In genomic region chr6:125008586-125009128, GRCm38 (mm10) we compare ENCODE assay signal across 7 mouse cellular contexts. TPM values are rescaled to one million over a fixed set of nuclear protein-coding genes. Genes with fewer than 3 reads are reported as not detected.
DNase-seq lines count a peak whose midpoint lies in the region; ATAC-seq lines count a peak whose summit lies in the region.

No protein-coding gene starts in this region.

- under 1% methylated on average over 32 of the region's 34 CpGs for WGBS in intestine, embryonic 15.5 days
- WGBS in midbrain, embryonic 10.5 days, result 1% methylated on average over 33 of the region's 34 CpGs

- peaks cover 2% of the 10 kb centered on the region; the same call in 1 of the 2 replicates for H3K36me3 ChIP-seq in intestine, embryonic 15.5 days
- H3K36me3 ChIP-seq in midbrain, embryonic 10.5 days, result peaks cover 29% of the 10 kb centered on the region

- peak; percentile 98 for DNase-seq in adrenal gland, adult 2 months
- peak; percentile 95 for DNase-seq in embryo, embryonic 11.5 days (ENCODE audit: low read depth, low spot score)
- DNase-seq in gastrocnemius, postnatal 36 days, result peak; percentile 93 to 96
- DNase-seq in left cerebral cortex, postnatal 25 days (ENCODE audit: low spot score in 2 of 2), result peak; percentile 99 to 100
- DNase-seq in midbrain, embryonic 10.5 days (ENCODE audit: low spot score), result peak; percentile 99
- peak; percentile 90 for DNase-seq in right cerebral cortex, postnatal 4 days

- H3K27me3 ChIP-seq in intestine, embryonic 15.5 days (replicated peaks), result peaks cover 2% of the 10 kb centered on the region; the same call in 1 of the 2 replicates
- H3K27me3 ChIP-seq in midbrain, embryonic 10.5 days (ENCODE audit: low read depth, poor library complexity, severe bottlenecking), result no peaks in the 10 kb centered on the region

- H3K27ac ChIP-seq in intestine, embryonic 15.5 days, result peak overlapping the region; percentile 98
- H3K27ac ChIP-seq in midbrain, embryonic 10.5 days (replicated peaks), result peak overlapping the region; percentile 99

- intact Hi-C loops in gastrocnemius, postnatal 36 days (cut with DNase I), result loop anchor here (1.0 to 5.0 kb wide), 2 partner anchors 31 to 106 kb away; partner anchors contain the start of gene Ing4
- intact Hi-C loops in left cerebral cortex, postnatal 25 days (cut with DNase I), result loop anchor here (1.0 to 10.0 kb wide), 5 partner anchors 31 to 296 kb away; partner anchors contain the start of genes Emg1, Ing4, Mlf2 and Phb2

- H3K4me3 ChIP-seq in intestine, embryonic 15.5 days (replicated peaks), result peak overlapping the region; percentile 80
- H3K4me3 ChIP-seq in midbrain, embryonic 10.5 days, result peak overlapping the region; percentile 94

- H3K9me3 ChIP-seq in intestine, embryonic 15.5 days, result no peaks in the 10 kb centered on the region
- H3K9me3 ChIP-seq in midbrain, embryonic 10.5 days (replicated peaks), result no peaks in the 10 kb centered on the region

- H3K9ac ChIP-seq in intestine, embryonic 15.5 days, result peak overlapping the region; percentile 93

- peak; percentile 98 for ATAC-seq in intestine, embryonic 15.5 days

- H3K4me2 ChIP-seq in intestine, embryonic 15.5 days (replicated peaks), result peak overlapping the region; percentile 70

- peaks cover 8% of the 10 kb centered on the region for H3K4me1 ChIP-seq in intestine, embryonic 15.5 days (replicated peaks)
- H3K4me1 ChIP-seq in midbrain, embryonic 10.5 days, result peaks cover 44% of the 10 kb centered on the region

RNA-seq across cellular contexts. Expression of gene Zfp384, which starts 0.3 kb away (rescaled TPM):
- 10 to 100 TPM; 38.5 to 56.9 TPM for total RNA-seq in adrenal gland, adult 2 months (2021)
- 70.6 and 98.2 TPM in 2 replicates for polyA plus RNA-seq in adrenal gland, adult 2 months (2012; rRNA removed)
- total RNA-seq in gastrocnemius, postnatal 36 days (2021), result 10 to 100 TPM; 20.3 to 22.8 TPM
- polyA plus RNA-seq in intestine, embryonic 15.5 days (2015; fragmentation: Nextera tagmentation; extraction: Ambion mirVana), result 13.4 and 14.3 TPM in 2 replicates
- total RNA-seq in left cerebral cortex, postnatal 25 days (2021), result 10 to 100 TPM; 38.4 to 44.1 TPM
- polyA plus RNA-seq in midbrain, embryonic 10.5 days (2016; fragmentation: Nextera tagmentation; extraction: Ambion mirVana), result 9.3 and 9.5 TPM in 2 replicates

RNA-seq across cellular contexts. Expression of gene Pianp, which starts 12.2 kb away (rescaled TPM):
- 1 to 10 TPM in 1 of 2 experiments, under 1 TPM in 1; 0.89 to 2.0 TPM for total RNA-seq in adrenal gland, adult 2 months (2021)
- polyA plus RNA-seq in adrenal gland, adult 2 months (2012; rRNA removed), result 4.2 and 9.0 TPM in 2 replicates
- total RNA-seq in gastrocnemius, postnatal 36 days (2021), result 1 to 10 TPM in 1 of 2 experiments, under 1 TPM in 1; 0.10 to 1.3 TPM
- polyA plus RNA-seq in intestine, embryonic 15.5 days (2015; fragmentation: Nextera tagmentation; extraction: Ambion mirVana), result 1.8 and 2.1 TPM in 2 replicates
- 100 to 1,000 TPM; 169 to 181 TPM for total RNA-seq in left cerebral cortex, postnatal 25 days (2021)
- polyA plus RNA-seq in midbrain, embryonic 10.5 days (2016; fragmentation: Nextera tagmentation; extraction: Ambion mirVana), result 0.81 and 2.1 TPM in 2 replicates

RNA-seq across cellular contexts. Expression of gene Ing4, which starts 30.9 kb away (rescaled TPM):
- 10 to 100 TPM; 51.0 to 60.6 TPM for total RNA-seq in adrenal gland, adult 2 months (2021)
- 35.5 and 37.4 TPM in 2 replicates for polyA plus RNA-seq in adrenal gland, adult 2 months (2012; rRNA removed)
- 10 to 100 TPM; 26.4 to 31.1 TPM for total RNA-seq in gastrocnemius, postnatal 36 days (2021)
- 96.2 and 103 TPM in 2 replicates for polyA plus RNA-seq in intestine, embryonic 15.5 days (2015; fragmentation: Nextera tagmentation; extraction: Ambion mirVana)
- 10 to 100 TPM; 54.0 to 62.1 TPM for total RNA-seq in left cerebral cortex, postnatal 25 days (2021)
- 121 and 149 TPM in 2 replicates for polyA plus RNA-seq in midbrain, embryonic 10.5 days (2016; fragmentation: Nextera tagmentation; extraction: Ambion mirVana)

RNA-seq across cellular contexts. Expression of gene Acrbp, which starts 40.8 kb away (rescaled TPM):
- total RNA-seq in adrenal gland, adult 2 months (2021), result 10 to 100 TPM in 1 of 2 experiments, 1 to 10 TPM in 1; 4.4 to 12.2 TPM
- 14.0 and 15.9 TPM in 2 replicates for polyA plus RNA-seq in adrenal gland, adult 2 months (2012; rRNA removed)
- total RNA-seq in gastrocnemius, postnatal 36 days (2021), result 1 to 10 TPM; 2.5 to 2.7 TPM
- 8.5 and 9.3 TPM in 2 replicates for polyA plus RNA-seq in intestine, embryonic 15.5 days (2015; fragmentation: Nextera tagmentation; extraction: Ambion mirVana)
- 10 to 100 TPM in 1 of 2 experiments, 1 to 10 TPM in 1; 8.4 to 12.3 TPM for total RNA-seq in left cerebral cortex, postnatal 25 days (2021)
- 10.1 and 14.2 TPM in 2 replicates for polyA plus RNA-seq in midbrain, embryonic 10.5 days (2016; fragmentation: Nextera tagmentation; extraction: Ambion mirVana)

RNA-seq across cellular contexts. Expression of gene Cops7a, which starts 43.3 kb away (rescaled TPM):
- 100 to 1,000 TPM; 128 to 152 TPM for total RNA-seq in adrenal gland, adult 2 months (2021)
- 220 and 384 TPM in 2 replicates for polyA plus RNA-seq in adrenal gland, adult 2 months (2012; rRNA removed)
- 100 to 1,000 TPM in 1 of 2 experiments, 10 to 100 TPM in 1; 98.3 to 107 TPM for total RNA-seq in gastrocnemius, postnatal 36 days (2021)
- 159 and 170 TPM in 2 replicates for polyA plus RNA-seq in intestine, embryonic 15.5 days (2015; fragmentation: Nextera tagmentation; extraction: Ambion mirVana)
- 100 to 1,000 TPM; 149 to 163 TPM for total RNA-seq in left cerebral cortex, postnatal 25 days (2021)
- polyA plus RNA-seq in midbrain, embryonic 10.5 days (2016; fragmentation: Nextera tagmentation; extraction: Ambion mirVana), result 140 and 142 TPM in 2 replicates

Comparison
In these comparisons a context has a peak if more than half of its experiments do, and no peak if none do; other contexts are left out.
1. Peak in every context shown above with its lines: DNase-seq, ATAC-seq, H3K4me3 ChIP-seq and H3K27ac ChIP-seq.
2. RNA of gene Pianp, which starts 12.2 kb away (total RNA-seq): 169 to 181 TPM in left cerebral cortex, postnatal 25 days; 0.89 to 2.0 TPM in adrenal gland, adult 2 months and 0.10 to 1.3 TPM in gastrocnemius, postnatal 36 days; every median in the first group is over 10 times any median in the second.